Mouse (Mus musculus): ENCODE measurements around the gene Otub1. TPM values are rescaled to one million over a fixed set of nuclear protein-coding genes. Genes with fewer than 3 reads are reported as not detected.

Otub1 gene
- total RNA-seq, 2 experiments from 2014 or later, result 291 to 300 TPM

DNA sequence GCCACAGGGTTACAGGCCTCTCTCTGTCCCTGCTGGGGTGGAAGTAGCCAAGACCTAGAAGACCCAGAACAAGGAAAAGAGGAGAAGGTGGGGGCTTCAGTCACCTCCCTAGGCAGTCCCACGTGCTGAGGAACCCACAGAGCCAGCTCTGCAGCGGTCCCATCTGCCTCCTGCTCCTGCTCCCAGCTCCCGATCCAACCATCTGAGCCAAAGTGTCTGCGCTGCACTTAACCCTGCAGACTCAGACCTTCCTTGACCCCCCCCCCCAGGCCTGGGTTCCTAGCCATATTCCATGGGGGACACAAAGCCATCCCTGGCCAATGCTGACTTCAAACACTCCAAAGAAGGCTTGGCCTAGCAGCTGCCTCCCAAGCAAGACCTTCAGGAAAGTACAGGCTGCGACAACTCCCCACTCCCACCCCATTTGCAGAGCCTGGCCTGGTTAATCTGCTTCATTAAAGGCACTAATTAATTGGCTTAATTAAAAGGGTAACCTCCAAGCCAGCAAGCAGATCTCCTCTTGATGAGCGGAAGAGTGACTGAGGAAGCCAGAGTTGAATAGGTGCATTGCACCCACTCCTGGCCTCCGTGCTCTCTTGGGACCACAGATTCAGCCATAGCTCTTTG lies 54.7 kb downstream of the Otub1 start:
- DNase-seq (ENCODE audit: extremely low spot score in 1 of 2, low spot score in 1 of 2), result no peak

DNA sequence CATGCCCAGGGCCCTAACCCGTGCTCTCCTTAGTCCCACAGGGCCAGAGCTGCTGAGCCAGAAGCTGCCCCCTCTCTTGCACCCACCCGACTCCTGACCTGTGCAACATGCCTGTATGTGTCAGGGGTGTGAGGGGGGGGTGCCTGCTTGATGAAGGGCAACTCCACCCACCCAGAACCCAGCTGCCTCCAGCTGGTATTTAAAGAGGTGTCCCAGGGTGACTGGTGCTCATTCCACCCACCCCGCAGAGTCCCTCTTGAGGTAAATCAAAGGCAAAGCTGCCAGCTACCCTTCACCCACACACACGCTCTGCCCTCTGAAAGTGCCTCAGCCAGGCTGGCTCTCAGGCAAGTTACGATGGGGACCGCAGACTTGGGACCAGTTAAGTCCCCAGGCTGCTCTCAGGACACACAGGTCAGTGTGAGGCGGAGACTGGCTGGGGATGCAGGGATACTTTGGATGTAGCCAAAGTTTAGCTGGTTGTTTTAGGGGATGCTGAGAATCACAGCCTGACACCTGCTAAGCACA lies 56.9 kb downstream of the Otub1 start:
- DNase-seq (ENCODE audit: extremely low spot score in 1 of 2, low spot score in 1 of 2), result no peak

DNA sequence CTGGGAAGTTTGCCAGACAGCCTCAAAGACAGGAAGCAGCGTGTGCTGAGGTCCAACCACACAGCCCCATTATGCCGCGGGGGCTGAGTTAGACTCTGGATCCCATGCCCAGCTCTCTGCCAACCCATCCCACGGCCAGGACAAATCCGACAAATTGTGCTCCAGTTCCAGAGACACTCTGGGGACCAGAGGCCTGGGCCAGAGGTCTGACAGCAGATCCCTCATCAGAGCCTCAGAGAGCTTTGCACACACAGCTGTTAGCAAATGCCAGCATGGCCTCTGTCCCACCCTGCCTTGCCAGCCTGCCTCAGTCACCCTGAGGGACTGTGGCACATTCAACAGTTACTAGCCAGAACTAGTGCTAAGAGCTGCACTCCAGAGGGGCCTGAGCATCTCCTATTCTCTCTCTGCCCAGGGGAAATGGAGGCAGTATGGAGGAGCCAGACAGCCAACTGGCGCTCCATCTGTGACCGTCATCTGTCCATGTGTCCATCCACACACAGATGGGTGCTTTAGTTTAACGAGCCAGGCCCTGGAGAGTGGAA lies 57.5 kb downstream of the Otub1 start:
- DNase-seq (ENCODE audit: extremely low spot score in 1 of 2, low spot score in 1 of 2), result peak in 1 of 2 experiments; percentile 58

Other genes with a start within 250 kb of the Otub1 start
- 10 to 100 TPM; 63.3 to 69.8 TPM for gene Ppp1r14b, start 231.3 kb downstream of the Otub1 start, total RNA-seq (2021)
- gene Plcb3, start 229.8 kb downstream of the Otub1 start, total RNA-seq (2021), result 10 to 100 TPM; 14.8 to 16.0 TPM
- 10 to 100 TPM; 88.6 to 93.9 TPM for gene Fkbp2, start 225.8 kb downstream of the Otub1 start, total RNA-seq (2021)
- gene Vegfb, start 218.7 kb downstream of the Otub1 start, total RNA-seq (2021), result 10 to 100 TPM; 83.2 to 85.2 TPM
- gene Dnajc4, start 213.7 kb downstream of the Otub1 start, total RNA-seq (2021), result 10 to 100 TPM; 21.9 to 23.5 TPM
- 10 to 100 TPM; 13.5 to 14.9 TPM for gene Nudt22, start 210.2 kb downstream of the Otub1 start, total RNA-seq (2021)
- 10 to 100 TPM; 16.1 to 18.8 TPM for gene Trpt1, start 210.2 kb downstream of the Otub1 start, total RNA-seq (2021)
- 1 to 10 TPM; 4.3 to 4.6 TPM for gene Fermt3, start 186.8 kb downstream of the Otub1 start, total RNA-seq (2021)
- 100 to 1,000 TPM; 169 to 202 TPM for gene Stip1, start 166.3 kb downstream of the Otub1 start, total RNA-seq (2021)
- gene Macrod1, start 149.5 kb downstream of the Otub1 start, total RNA-seq (2021), result 10 to 100 TPM; 16.4 to 22.0 TPM
- gene Flrt1, start 100.6 kb downstream of the Otub1 start, total RNA-seq (2021), result 10 to 100 TPM; 18.3 to 21.2 TPM
- 1,000 to 10,000 TPM; 1,060 to 1,153 TPM for gene Cox8a, start 11.3 kb upstream of the Otub1 start, total RNA-seq (2021)
- 10 to 100 TPM; 24.6 to 34.6 TPM for gene Naa40, start 34.9 kb upstream of the Otub1 start, total RNA-seq (2021)
- gene Rcor2, start 61.0 kb upstream of the Otub1 start, total RNA-seq (2021), result 10 to 100 TPM; 17.4 to 20.0 TPM
- 100 to 1,000 TPM; 102 to 130 TPM for gene Mark2, start 135.5 kb upstream of the Otub1 start, total RNA-seq (2021)
- 10 to 100 TPM; 33.8 to 35.3 TPM for gene Spindoc, start 176.7 kb upstream of the Otub1 start, total RNA-seq (2021)
- gene 2700081O15Rik, start 211.3 kb upstream of the Otub1 start, total RNA-seq (2021), result 10 to 100 TPM; 48.9 to 51.4 TPM